Mouse (Mus musculus) limb, embryonic 14.5 days (tissue): ENCODE measurements at regions not wholly inside any gene's neighbourhood (a gene's known extent, or its start where the extent isn't known, plus 50 kb on each side); places are given as distances from the start of the nearest gene placed in this dataset.

Experiments used
- ATAC-seq: fragments of 200-750 bp; cut with Nextera tagmentation; 2 replicates; pipeline ENCODE4 v1.8.0; 2017; ENCODE audit warnings: low read depth, moderate number of reproducible peaks, moderate TSS enrichment; ENCODE audit not compliant: low FRiP score
- DNase-seq: peaks from one replicate; pipeline ENCODE4 v3.0.0-alpha.2; 2015; ENCODE audit warnings: low spot score
- H3K27ac ChIP-seq: fragments of 300-500 bp; sonication (generic); replicated peaks from 2 replicates; pipeline ENCODE4 v1.5.1; 2014; ENCODE audit warnings: low read depth, mild to moderate bottlenecking, low read length, moderate library complexity, mixed read lengths
- H3K27me3 ChIP-seq: fragments of 300-500 bp; sonication (generic); 2 replicates; pipeline ENCODE4 v1.6.1; 2014; ENCODE audit warnings: low read length, mixed read lengths; ENCODE audit not compliant: control insufficient read depth, insufficient read depth
- H3K36me3 ChIP-seq: fragments of 300-500 bp; sonication (generic); 2 replicates; pipeline ENCODE4 v1.6.1; 2014; ENCODE audit warnings: mild to moderate bottlenecking, low read length, moderate library complexity, mixed read lengths; ENCODE audit not compliant: control insufficient read depth, insufficient read depth
- H3K4me1 ChIP-seq: fragments of 300-500 bp; sonication (generic); 2 replicates; pipeline ENCODE4 v1.6.1; 2014; ENCODE audit warnings: antibody characterized with exemption, low read length, mixed read lengths; ENCODE audit not compliant: control insufficient read depth, insufficient read depth
- H3K4me2 ChIP-seq: fragments of 300-500 bp; sonication (generic); replicated peaks from 2 replicates; pipeline ENCODE4 v1.6.1; 2014; ENCODE audit warnings: low read depth, mild to moderate bottlenecking, low read length, moderate library complexity; ENCODE audit not compliant: severe bottlenecking
- H3K4me3 ChIP-seq: fragments of 300-500 bp; sonication (generic); replicated peaks from 2 replicates; pipeline ENCODE4 v1.5.1; 2014; ENCODE audit warnings: low read length
- H3K9ac ChIP-seq: fragments of 300-500 bp; sonication (generic); 2 replicates; pipeline ENCODE4 v1.6.1; 2014; ENCODE audit warnings: mild to moderate bottlenecking, low read depth, low read length, moderate library complexity; ENCODE audit not compliant: severe bottlenecking
- H3K9me3 ChIP-seq: fragments of 300-500 bp; sonication (generic); 2 replicates; pipeline ENCODE4 v1.6.1; 2016; ENCODE audit warnings: low read length; ENCODE audit not compliant: control insufficient read depth
- POLR2A ChIP-seq: fragments of 200-500 bp; IDR thresholded peaks from 2 replicates; pipeline ENCODE4 v1.8.0; 2012; ENCODE audit warnings: inconsistent platforms, mild to moderate bottlenecking, moderate library complexity, borderline replicate concordance; ENCODE audit not compliant: insufficient read depth, insufficient read length; ENCODE audit errors: extremely low read depth
- WGBS: fragments of 180-500 bp; shearing (Covaris S2); extraction: QIAGEN DNeasy Blood & Tissue Kit; methylation state at CpG from one replicate; pipeline ENCODE4 v1.1.7; 2014; 5-methylcytosine and 5-hydroxymethylcytosine counted together

DNA sequence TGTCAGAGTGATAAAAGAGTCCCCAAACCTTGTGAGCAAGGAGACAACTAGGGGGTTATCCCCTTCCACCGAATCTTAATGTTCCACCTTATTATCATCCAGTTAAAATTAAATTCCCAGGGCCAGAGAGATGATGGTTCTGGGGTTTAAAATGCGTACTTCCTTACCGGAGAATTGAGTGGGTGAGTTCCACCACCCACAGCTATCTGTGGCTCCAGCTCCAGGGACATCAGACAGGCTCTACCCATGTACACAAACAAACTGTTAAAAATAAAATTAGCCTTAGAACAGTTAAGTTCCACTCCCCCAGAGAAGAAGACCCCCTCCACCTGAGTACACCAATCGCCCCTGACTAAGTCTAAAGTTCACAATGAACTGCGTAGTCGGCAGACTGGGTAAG, 52.0 kb upstream of the Mgat5 start:
- no peak overlapping the region for H3K9ac ChIP-seq
- no peak overlapping the region for H3K27ac ChIP-seq
- H3K4me2 ChIP-seq: no peak overlapping the region
- no peaks in the 10 kb centered on the region for H3K27me3 ChIP-seq
- H3K4me3 ChIP-seq: no peak overlapping the region
- TF ChIP-seq POLR2A: no peak
- no peaks in the 10 kb centered on the region for H3K9me3 ChIP-seq
- no peaks in the 10 kb centered on the region for H3K36me3 ChIP-seq
- DNase-seq: no peak
- H3K4me1 ChIP-seq: no peaks in the 10 kb centered on the region
- ATAC-seq: no peak
- 67% methylated on average over 6 of the region's 6 CpGs for WGBS

DNA sequence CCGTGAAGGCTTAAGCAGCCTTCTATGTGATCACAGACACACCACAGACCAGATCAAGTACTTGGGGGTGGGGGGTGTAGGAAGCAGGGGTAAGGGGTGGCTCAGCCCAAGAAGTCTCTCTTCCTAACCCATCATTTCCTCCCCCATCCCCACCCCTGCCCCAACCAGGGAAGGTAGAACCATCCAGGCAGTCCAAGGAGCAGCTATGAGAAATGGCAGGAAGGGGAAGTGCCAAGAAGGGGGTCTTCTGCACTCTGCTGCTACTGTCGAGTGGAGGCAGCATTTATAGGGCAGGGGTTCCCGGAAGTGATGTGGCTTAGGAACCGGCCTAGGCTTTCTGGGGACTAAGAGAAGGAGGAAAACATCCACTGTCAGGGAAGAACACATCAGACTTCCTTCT, 69.3 kb upstream of the Mgat5 start:
- no peak for DNase-seq
- WGBS: 68% methylated on average over 4 of the region's 4 CpGs
- TF ChIP-seq POLR2A: no peak
- H3K27ac ChIP-seq: no peak overlapping the region
- no peaks in the 10 kb centered on the region for H3K4me1 ChIP-seq
- H3K4me2 ChIP-seq: no peak overlapping the region
- H3K9ac ChIP-seq: no peak overlapping the region
- no peak overlapping the region for H3K4me3 ChIP-seq
- no peaks in the 10 kb centered on the region for H3K36me3 ChIP-seq
- no peaks in the 10 kb centered on the region for H3K9me3 ChIP-seq
- ATAC-seq: no peak
- no peaks in the 10 kb centered on the region for H3K27me3 ChIP-seq

DNA sequence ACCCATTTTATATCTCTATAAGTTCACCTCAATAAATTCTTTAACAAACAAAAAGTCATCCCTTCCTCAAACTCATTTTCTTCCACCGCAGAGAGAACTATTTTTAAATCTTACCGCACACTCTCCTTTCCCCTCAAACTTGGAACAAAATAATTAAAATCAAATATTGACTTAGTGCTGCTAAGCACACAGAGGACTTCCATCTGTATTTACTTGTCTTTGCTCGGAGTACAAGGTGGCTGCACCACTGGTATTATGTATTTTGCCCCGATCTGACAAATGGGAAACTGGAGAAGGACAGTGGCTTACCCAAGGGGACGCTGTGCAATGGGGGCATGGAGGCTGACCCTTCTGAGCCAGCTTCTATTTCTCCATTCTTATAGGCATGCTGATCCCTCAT, 72.9 kb upstream of the Mgat5 start:
- no peaks in the 10 kb centered on the region for H3K27me3 ChIP-seq
- H3K36me3 ChIP-seq: no peaks in the 10 kb centered on the region
- H3K4me1 ChIP-seq: no peaks in the 10 kb centered on the region
- DNase-seq (no peak), ATAC-seq (no peak)
- 83% methylated on average over 5 of the region's 5 CpGs for WGBS
- no peak for TF ChIP-seq POLR2A
- no peak overlapping the region for H3K9ac ChIP-seq
- H3K9me3 ChIP-seq: no peaks in the 10 kb centered on the region
- H3K4me2 ChIP-seq: no peak overlapping the region
- H3K4me3 ChIP-seq: no peak overlapping the region
- H3K27ac ChIP-seq: no peak overlapping the region

DNA sequence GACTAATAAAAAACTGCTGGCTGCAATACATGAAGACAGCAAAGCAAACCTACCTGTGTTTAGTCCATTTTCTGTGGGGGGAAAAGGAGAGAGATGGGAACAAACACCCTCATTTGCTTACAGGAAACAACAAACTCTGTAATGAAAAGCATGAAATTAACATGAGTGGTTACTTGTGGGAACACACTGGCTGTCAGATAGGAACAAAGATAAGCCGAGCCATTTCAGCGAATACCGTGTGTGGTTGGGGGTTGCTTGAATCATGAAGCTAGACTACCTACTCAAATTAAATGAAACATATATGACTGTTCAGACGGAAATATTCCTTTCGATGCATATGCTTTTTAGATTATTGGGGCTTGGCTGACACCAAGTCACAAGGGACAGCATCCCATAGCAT, 80.0 kb upstream of the Mgat5 start:
- H3K9ac ChIP-seq: no peak overlapping the region
- TF ChIP-seq POLR2A: no peak
- no peaks in the 10 kb centered on the region for H3K4me1 ChIP-seq
- H3K36me3 ChIP-seq: no peaks in the 10 kb centered on the region
- no peak for DNase-seq
- H3K9me3 ChIP-seq: no peaks in the 10 kb centered on the region
- ATAC-seq: no peak
- no peak overlapping the region for H3K4me2 ChIP-seq
- no peak overlapping the region for H3K27ac ChIP-seq
- WGBS: 88% methylated on average over 5 of the region's 5 CpGs
- no peaks in the 10 kb centered on the region for H3K27me3 ChIP-seq
- no peak overlapping the region for H3K4me3 ChIP-seq

DNA sequence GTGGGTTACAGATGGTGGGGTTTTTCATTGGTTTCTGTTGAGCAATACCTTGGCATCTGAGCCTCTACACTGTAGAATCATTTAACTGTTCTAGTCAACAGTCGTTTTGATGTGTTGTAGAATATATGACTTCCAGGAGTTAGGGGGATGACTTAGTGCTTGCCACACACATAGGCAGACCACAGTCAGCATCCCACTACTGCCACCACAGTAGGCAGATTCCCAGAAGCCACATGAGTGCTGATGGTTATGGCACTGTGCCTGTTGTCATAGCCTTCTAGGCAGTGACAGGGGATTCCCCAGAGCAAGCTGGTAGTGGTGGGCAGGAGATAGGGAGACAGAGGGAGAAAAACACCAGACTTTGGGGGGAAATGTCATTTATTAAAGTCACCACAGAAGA, 86.8 kb upstream of the Mgat5 start:
- no peaks in the 10 kb centered on the region for H3K27me3 ChIP-seq
- ATAC-seq (no peak), DNase-seq (no peak)
- no peak overlapping the region for H3K27ac ChIP-seq
- no peak overlapping the region for H3K9ac ChIP-seq
- no peak overlapping the region for H3K4me3 ChIP-seq
- no peaks in the 10 kb centered on the region for H3K9me3 ChIP-seq
- no peaks in the 10 kb centered on the region for H3K4me1 ChIP-seq
- no peaks in the 10 kb centered on the region for H3K36me3 ChIP-seq
- no peak for TF ChIP-seq POLR2A
- no peak overlapping the region for H3K4me2 ChIP-seq
- 87% methylated on average over 1 of the region's 1 CpGs for WGBS

DNA sequence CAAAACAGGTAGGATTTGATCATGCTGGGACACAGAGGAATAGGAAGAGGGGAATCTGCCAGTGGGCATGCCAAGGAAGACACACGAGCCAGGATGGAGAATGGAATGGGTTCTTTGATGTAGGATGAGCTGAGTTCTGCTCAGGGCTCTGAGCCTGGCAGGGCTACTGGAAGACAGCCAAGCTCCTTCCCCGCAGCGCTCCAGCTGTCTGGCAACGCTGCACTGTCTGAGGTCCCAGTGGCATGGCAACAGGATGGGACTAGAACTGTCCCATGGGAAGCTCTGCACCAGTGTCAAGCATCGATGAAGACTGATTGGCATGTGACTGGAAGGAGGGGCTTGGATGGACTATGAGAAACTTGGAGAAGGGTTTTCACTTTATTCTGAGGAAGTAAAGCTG, 97.3 kb upstream of the Mgat5 start:
- Histone ChIP-seq H3K4me1 (no peaks in the 10 kb centered on the region), H3K9ac (no peak overlapping the region), H3K36me3 (no peaks in the 10 kb centered on the region), H3K4me3 (no peak overlapping the region), H3K4me2 (no peak overlapping the region), H3K9me3 (no peaks in the 10 kb centered on the region), H3K27me3 (no peaks in the 10 kb centered on the region), H3K27ac (no peak overlapping the region)
- no peak for ATAC-seq
- 62% methylated on average over 5 of the region's 5 CpGs for WGBS
- no peak for TF ChIP-seq POLR2A
- peak; percentile 19 for DNase-seq
